Mouse (Mus musculus) MEL (cell line): ENCODE data around the gene Tmem88. TPM values are rescaled to one million over a fixed set of nuclear protein-coding genes. Genes with fewer than 3 reads are reported as not detected.

Source experiments
- DNase-seq: peaks from one replicate; pipeline ENCODE4 v3.0.0; 2011; ENCODE audit warnings: low read depth, low spot score
- H3K27ac ChIP-seq: 2 replicates; pipeline ENCODE4 v1.5.1; 2012; ENCODE audit warnings: low read depth, mild to moderate bottlenecking, control low read depth, low read length, moderate library complexity; ENCODE audit not compliant: control insufficient read depth
- H3K27me3 ChIP-seq, 2 experiments: fragments of 150-350 bp in 1 of 2; sonication (generic) in 1 of 2; 2 replicates each; pipeline ENCODE4 v1.6.1; 2012; ENCODE audit warnings: low read length in 2 of 2, mild to moderate bottlenecking in 2 of 2, improper control_type of control experiment in 1 of 2, moderate library complexity in 1 of 2; ENCODE audit not compliant: insufficient read depth in 2 of 2, control insufficient read depth in 1 of 2
- H3K36me3 ChIP-seq, 2 experiments: 2 replicates each; pipeline ENCODE4 v1.6.1; 2012 to 2014; ENCODE audit warnings: low read length in 2 of 2, improper control_type of control experiment in 1 of 2, inconsistent platforms in 1 of 2, mild to moderate bottlenecking in 1 of 2; ENCODE audit not compliant: insufficient read depth in 2 of 2, control insufficient read depth in 1 of 2
- H3K4me1 ChIP-seq, 2 experiments: fragments of 150-350 bp in 1 of 2; sonication (generic) in 1 of 2; 2 replicates each; pipeline ENCODE4 v1.6.1; 2012; ENCODE audit warnings: low read length in 2 of 2, improper control_type of control experiment in 1 of 2, mild to moderate bottlenecking in 1 of 2; ENCODE audit not compliant: insufficient read depth in 2 of 2, control insufficient read depth in 1 of 2
- H3K4me3 ChIP-seq, 2 experiments: fragments of 150-350 bp in 1 of 2; sonication (generic) in 1 of 2; 2 replicates each; pipeline ENCODE4 v1.5.1; 2012; ENCODE audit warnings: low read depth in 2 of 2, low read length in 2 of 2, mild to moderate bottlenecking in 2 of 2, moderate library complexity in 2 of 2, control low read depth in 1 of 2, improper control_type of control experiment in 1 of 2; ENCODE audit not compliant: control insufficient read depth in 1 of 2, insufficient read depth in 1 of 2
- H3K79me2 ChIP-seq: 2 replicates; pipeline ENCODE4 v1.6.1; 2012; ENCODE audit warnings: mild to moderate bottlenecking, low read length, moderate library complexity; ENCODE audit not compliant: control insufficient read depth, poor library complexity, insufficient read depth
- H3K9ac ChIP-seq: 2 replicates; pipeline ENCODE4 v1.6.1; 2012; ENCODE audit warnings: low read depth, mild to moderate bottlenecking, control low read depth, low read length, moderate library complexity; ENCODE audit not compliant: control insufficient read depth, poor library complexity, severe bottlenecking
- H3K9me3 ChIP-seq: fragments of 150-350 bp; sonication (generic); replicated peaks from 2 replicates; pipeline ENCODE4 v1.6.1; 2012; ENCODE audit warnings: mild to moderate bottlenecking, low read length, improper control_type of control experiment, moderate library complexity; ENCODE audit not compliant: insufficient read depth
- BHLHE40 ChIP-seq: IDR thresholded peaks from 2 replicates; pipeline ENCODE4 v1.6.1; 2012; ENCODE audit warnings: low read depth, mild to moderate bottlenecking, inconsistent platforms, low read length, improper control_type of control experiment, borderline replicate concordance
- CTCF ChIP-seq, 3 experiments: IDR thresholded peaks in 2 of 3; conservative IDR thresholded peaks in 1 of 3; 2 replicates each; pipeline ENCODE4 v1.5.1; 2011 to 2012; ENCODE audit warnings: low read length in 3 of 3, low read depth in 2 of 3, mild to moderate bottlenecking in 2 of 3, improper control_type of control experiment in 1 of 3, inconsistent platforms in 1 of 3, mixed read lengths in 1 of 3, moderate library complexity in 1 of 3; ENCODE audit not compliant: control insufficient read depth in 1 of 3, insufficient read depth in 1 of 3, poor library complexity in 1 of 3, severe bottlenecking in 1 of 3
- GABPA ChIP-seq: IDR thresholded peaks from 2 replicates; pipeline ENCODE4 v1.6.1; 2012; ENCODE audit warnings: low read depth, mild to moderate bottlenecking, inconsistent platforms, low read length, improper control_type of control experiment, moderate library complexity
- JUND ChIP-seq: IDR thresholded peaks from 2 replicates; pipeline ENCODE4 v1.6.1; 2011; ENCODE audit warnings: low read depth, mild to moderate bottlenecking, improper control_type of control experiment, low read length
- KAT2A ChIP-seq: conservative IDR thresholded peaks from 2 replicates; pipeline ENCODE4 v1.6.1; 2012; ENCODE audit warnings: low read depth, low read length, improper control_type of control experiment, inconsistent platforms
- MAZ ChIP-seq: IDR thresholded peaks from 2 replicates; pipeline ENCODE4 v1.6.1; 2012; ENCODE audit warnings: low read depth, mild to moderate bottlenecking, inconsistent platforms, low read length, improper control_type of control experiment
- MYB ChIP-seq: IDR thresholded peaks from 2 replicates; pipeline ENCODE4 v1.6.1; 2011; ENCODE audit warnings: mild to moderate bottlenecking, low read depth, low read length, improper control_type of control experiment
- MYC ChIP-seq: IDR thresholded peaks from 2 replicates; pipeline ENCODE4 v1.6.1; 2011; ENCODE audit warnings: low read depth, mild to moderate bottlenecking, low read length, improper control_type of control experiment, moderate library complexity
- NRF1 ChIP-seq: IDR thresholded peaks from 2 replicates; pipeline ENCODE4 v1.6.1; 2014; ENCODE audit warnings: low read depth, mild to moderate bottlenecking, inconsistent platforms, low read length, improper control_type of control experiment, moderate library complexity; ENCODE audit not compliant: poor library complexity, insufficient read depth, severe bottlenecking
- POLR2A ChIP-seq, 2 experiments: IDR thresholded peaks; 2 replicates each; pipeline ENCODE4 v1.6.1; 2011 to 2012; ENCODE audit warnings: low read length in 2 of 2, mild to moderate bottlenecking in 2 of 2, control low read depth in 1 of 2, improper control_type of control experiment in 1 of 2, low read depth in 1 of 2, moderate library complexity in 1 of 2; ENCODE audit not compliant: control insufficient read depth in 1 of 2, insufficient read depth in 1 of 2, poor library complexity in 1 of 2
- POLR2AphosphoS2 ChIP-seq: IDR thresholded peaks from 2 replicates; pipeline ENCODE4 v1.6.1; 2011; ENCODE audit warnings: low read length, improper control_type of control experiment
- RAD21 ChIP-seq: IDR thresholded peaks from 2 replicates; pipeline ENCODE4 v1.6.1; 2011; ENCODE audit warnings: mild to moderate bottlenecking, low read depth, low read length, improper control_type of control experiment
- TBP ChIP-seq: IDR thresholded peaks from 2 replicates; pipeline ENCODE4 v1.8.0; 2011; ENCODE audit warnings: low read depth, low read length, improper control_type of control experiment
- USF1 ChIP-seq: IDR thresholded peaks from 2 replicates; pipeline ENCODE4 v1.6.1; 2014; ENCODE audit warnings: low read depth, mild to moderate bottlenecking, inconsistent platforms, low read length, improper control_type of control experiment, moderate library complexity
- ZC3H11A ChIP-seq: IDR thresholded peaks from 2 replicates; pipeline ENCODE4 v1.6.1; 2012; ENCODE audit warnings: low read depth, mild to moderate bottlenecking, inconsistent platforms, low read length, improper control_type of control experiment
- ZNF384 ChIP-seq: IDR thresholded peaks from 2 replicates; pipeline ENCODE4 v1.6.1; 2012; ENCODE audit warnings: low read depth, mild to moderate bottlenecking, inconsistent platforms, low read length, improper control_type of control experiment
- polyA plus RNA-seq, 2 experiments: library from polyadenylated mRNA; stranded (reverse) in 1 of 2; unstranded in 1 of 2; fragments of >175 nt in 1 of 2; fragments of >200 nt in 1 of 2; gene quantifications; 2 replicates each; pipeline versions ENCODE4 v1.2.1 to v1.2.4; 2012; ENCODE audit warnings: low replicate concordance in 2 of 2, low read depth in 1 of 2; ENCODE audit not compliant: insufficient read length in 2 of 2, insufficient read depth in 1 of 2, missing spikeins in 1 of 2
- total RNA-seq: library from RNA; depleted of rRNA; stranded (reverse); fragments of 300-350 nt; gene quantifications from 2 replicates; pipeline ENCODE4 v1.2.3, GENCODE M21; 2012; rRNA removed

The Tmem88 gene
- total RNA-seq: 0.39 TPM in 2 replicates
- polyA plus RNA-seq: under 1 TPM in 1 of 2 experiments, not detected in 1; 0.45 TPM

GRCm38 (mm10) chr11:69398059-69398458 lies at the start of gene Tmem88:
Gene Tmem88 (minus strand): TSS chr11:69398234.
- Histone ChIP-seq H3K4me1 (peaks cover 2 to 9% of the 10 kb centered on the region in 2 experiments; a peak in 3 of 4 replicates), H3K4me3 (no peak within 1 kb of the TSS), H3K36me3 (peaks cover 2 to 5% of the 10 kb centered on the region in 2 experiments; a peak in 3 of 4 replicates), H3K9ac (no peak within 1 kb of the TSS), H3K9me3 (no peaks in the 10 kb centered on the region), H3K27ac (0 out of 2 replicates have a peak within 1 kb of the TSS, but pooled peaks have one; percentile 9), H3K27me3 (no peaks in the 10 kb centered on the region), H3K79me2 (peaks cover 9% of the 10 kb centered on the region)
- TF ChIP-seq POLR2A (IDR thresholded peaks at IDR 0.05; ENCODE audit: control insufficient read depth in 1 of 2, insufficient read depth in 1 of 2, low read depth in 1 of 2, low read length in 2 of 2, poor library complexity in 1 of 2): 0 out of 4 replicates have a peak, but pooled peaks of 1 of the 2 experiments have one; percentile 25
- TF ChIP-seq POLR2AphosphoS2: peak; percentile 46; the same call in 1 of the 2 replicates
- TF ChIP-seq GABPA: no peak
- no peak for DNase-seq

- Histone ChIP-seq H3K4me3 (no peak overlapping the region), H3K9me3 (no peaks in the 10 kb centered on the region)
- no peak for TF ChIP-seq POLR2A (IDR thresholded peaks at IDR 0.05; ENCODE audit: control insufficient read depth in 1 of 2, insufficient read depth in 1 of 2, low read depth in 1 of 2, low read length in 2 of 2, poor library complexity in 1 of 2)
- TF ChIP-seq ZNF384: no peak
- no peak for TF ChIP-seq NRF1
- TF ChIP-seq CTCF (IDR thresholded peaks at IDR 0.05 in 2 of 3, conservative IDR thresholded peaks at IDR 0.05 in 1 of 3; ENCODE audit: control insufficient read depth in 1 of 3, insufficient read depth in 1 of 3, low read depth in 2 of 3, low read length in 3 of 3, poor library complexity in 1 of 3, severe bottlenecking in 1 of 3): no peak
- no peak for TF ChIP-seq MYC
- TF ChIP-seq TBP: no peak
- TF ChIP-seq ZC3H11A: no peak
- no peak for TF ChIP-seq BHLHE40
- TF ChIP-seq USF1: no peak
- no peak for TF ChIP-seq KAT2A
- TF ChIP-seq MYB: no peak
- TF ChIP-seq RAD21: no peak
- TF ChIP-seq JUND: no peak
- no peak for TF ChIP-seq MAZ
- TF ChIP-seq, all 39 proteins: peak for 0
- H3K27ac ChIP-seq: no peak overlapping the region
- no peak for DNase-seq
- H3K79me2 ChIP-seq: no peaks in the 10 kb centered on the region
- no peak overlapping the region for H3K9ac ChIP-seq
- no peaks in the 10 kb centered on the region for H3K36me3 ChIP-seq
- peaks cover 3 to 7% of the 10 kb centered on the region in 2 experiments; a peak in 3 of 4 replicates for H3K27me3 ChIP-seq
- peaks cover 0 to 5% of the 10 kb centered on the region in 2 experiments; a peak in 1 of 4 replicates for H3K4me1 ChIP-seq
Observed at GRCm38 (mm10) chr11:69447299-69447698, 49.3 kb upstream of the Tmem88 start.
